Mouse (Mus musculus): ENCODE measurements at regions not wholly inside any gene's neighbourhood (a gene's known extent, or its start where the extent isn't known, plus 50 kb on each side); places are given as distances from the start of the nearest gene placed in this dataset.

DNA sequence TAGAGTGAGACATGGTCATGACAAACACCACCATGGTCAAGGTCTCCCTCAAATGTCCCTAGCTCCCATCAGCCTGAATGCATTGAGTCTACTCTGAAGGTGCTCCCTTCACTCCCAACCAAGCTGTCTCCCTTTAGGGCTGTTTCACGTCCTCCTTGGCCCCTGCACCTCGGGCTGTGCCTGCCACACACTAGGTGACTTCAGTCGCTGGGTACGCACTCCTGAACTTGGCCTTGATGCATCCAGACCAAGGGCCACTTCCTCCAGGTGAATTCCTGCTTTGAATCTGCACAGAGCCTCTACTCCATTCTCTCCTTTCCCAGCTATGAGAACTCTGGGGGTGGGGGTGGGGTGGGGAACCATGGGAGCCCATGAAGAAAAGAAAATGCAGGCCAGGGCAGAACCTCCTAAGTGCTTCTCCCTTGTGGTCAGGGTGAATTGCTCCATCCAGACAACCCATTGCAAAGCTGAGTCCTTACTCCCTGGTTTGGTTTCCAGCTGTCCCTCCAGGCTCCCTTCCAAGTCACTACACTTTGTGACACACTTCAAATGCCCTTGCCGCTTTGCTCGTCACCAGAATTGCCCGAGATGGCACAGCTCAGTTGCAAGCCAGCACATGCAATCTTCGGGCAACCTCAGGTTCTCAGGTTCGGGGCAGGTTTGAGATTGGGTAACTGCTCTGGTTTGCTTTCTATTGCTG lies 65.3 kb upstream of the 1700021F07Rik start:
- TF ChIP-seq POLR2A (IDR thresholded peaks at IDR 0.05; ENCODE audit: insufficient read depth, low read depth, low read length) (no peak), CTCF (IDR thresholded peaks at IDR 0.05) (no peak), EP300 (IDR thresholded peaks at IDR 0.05; ENCODE audit: insufficient read depth, low read depth, low read length) (no peak)
